Mouse (Mus musculus): Measurements from ENCODE around the gene Sult2a6.

The Sult2a6 gene

DNA sequence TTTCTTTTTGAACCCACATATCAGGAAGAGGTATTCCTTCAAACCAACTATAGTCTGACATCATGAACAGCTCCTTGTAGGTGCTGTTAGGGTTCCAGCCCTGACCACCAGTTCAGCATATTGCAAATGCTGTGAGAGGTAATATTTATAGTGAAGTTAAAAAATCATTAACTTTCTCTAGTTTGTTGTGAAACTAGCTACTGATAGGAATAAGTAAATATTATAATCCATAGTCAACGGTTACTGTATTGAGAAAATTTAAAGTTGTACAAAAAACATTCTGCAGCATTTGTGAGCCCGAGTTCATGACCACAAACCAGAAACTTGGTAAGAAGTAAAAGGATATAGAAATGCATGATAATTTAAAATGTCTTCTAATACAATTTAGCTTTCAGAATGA is at the start of gene Sult2a6:
Gene Sult2a6 (minus strand): TSS at position 101 of the 400 bp plus-strand sequence.
- DNase-seq (ENCODE audit: low spot score): no peak

GRCm38 (mm10) chr7:14215231-14215630 is 39.4 kb downstream of the Sult2a6 start:
- no peak for DNase-seq (ENCODE audit: low spot score)

DNA sequence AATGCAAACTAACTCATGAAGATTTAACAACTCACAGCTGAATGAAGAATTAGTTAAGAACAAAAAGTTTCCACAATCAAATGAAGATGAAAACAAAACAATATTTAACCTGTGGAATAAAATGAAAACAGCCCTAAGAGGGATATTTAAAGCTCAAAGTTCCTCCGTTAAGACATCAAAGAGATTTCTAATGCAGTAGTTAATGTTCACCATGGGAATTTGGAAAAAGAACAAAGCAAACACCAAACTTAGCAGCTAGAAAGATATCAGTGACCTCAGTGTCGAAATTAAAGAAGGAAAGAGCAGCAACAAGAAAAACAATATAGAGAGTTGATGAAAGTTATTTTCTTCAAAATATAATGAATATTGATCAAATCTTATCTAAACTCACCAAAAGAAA is 51.3 kb downstream of the Sult2a6 start:
- DNase-seq (ENCODE audit: low spot score): no peak

- no peak for DNase-seq (ENCODE audit: low spot score)
Observed at GRCm38 (mm10) chr7:14202487-14202886, 52.2 kb downstream of the Sult2a6 start.

All from lung, postnatal 25 days (tissue).